Mouse (Mus musculus) lung, embryonic 16.5 days (tissue): ENCODE data around the gene Clptm1. TPM values are rescaled to one million over a fixed set of nuclear protein-coding genes. Genes with fewer than 3 reads are reported as not detected.

Experiments used
- ATAC-seq: fragments of 200-750 bp; cut with Nextera tagmentation; 2 replicates; pipeline ENCODE4 v1.8.0; 2017; ENCODE audit warnings: low read depth, mild to moderate bottlenecking, moderate library complexity
- H3K27ac ChIP-seq: fragments of 300-500 bp; sonication (generic); 2 replicates; pipeline ENCODE4 v1.5.1; 2014; ENCODE audit warnings: mild to moderate bottlenecking, control low read depth, low read length
- H3K27me3 ChIP-seq: fragments of 300-500 bp; sonication (generic); 2 replicates; pipeline ENCODE4 v1.6.1; 2014; ENCODE audit warnings: low read depth, low read length, mixed read lengths; ENCODE audit not compliant: control insufficient read depth, insufficient read depth
- H3K36me3 ChIP-seq: fragments of 300-500 bp; sonication (generic); 2 replicates; pipeline ENCODE4 v1.6.1; 2014; ENCODE audit warnings: low read length; ENCODE audit not compliant: control insufficient read depth, insufficient read depth
- H3K4me1 ChIP-seq: fragments of 300-500 bp; sonication (generic); replicated peaks from 2 replicates; pipeline ENCODE4 v1.6.1; 2014; ENCODE audit warnings: low read length, mixed read lengths; ENCODE audit not compliant: control insufficient read depth, insufficient read depth
- H3K4me2 ChIP-seq: fragments of 300-500 bp; sonication (generic); 2 replicates; pipeline ENCODE4 v1.6.1; 2014; ENCODE audit warnings: low read depth, low read length, control low read depth
- H3K4me3 ChIP-seq: fragments of 300-500 bp; sonication (generic); 2 replicates; pipeline ENCODE4 v1.5.1; 2014; ENCODE audit warnings: mild to moderate bottlenecking, low read length, control low read depth
- H3K9ac ChIP-seq: fragments of 300-500 bp; sonication (generic); 2 replicates; pipeline ENCODE4 v1.6.1; 2014; ENCODE audit warnings: low read length, control low read depth
- H3K9me3 ChIP-seq: fragments of 300-500 bp; sonication (generic); 2 replicates; pipeline ENCODE4 v1.6.1; 2016; ENCODE audit warnings: low read length; ENCODE audit not compliant: control insufficient read depth
- WGBS: fragments of 180-500 bp; shearing (Covaris S2); extraction: QIAGEN DNeasy Blood & Tissue Kit; methylation state at CpG from one replicate; pipeline ENCODE4 v1.1.7; 2014; 5-methylcytosine and 5-hydroxymethylcytosine counted together
- polyA plus RNA-seq: library from polyadenylated mRNA; unstranded; fragments of >200 nt; fragmentation: Nextera tagmentation; extraction: Ambion mirVana; gene quantifications from 2 replicates; pipeline ENCODE4 v1.2.1, GENCODE M21; 2015

Gene Clptm1
- polyA plus RNA-seq, 1 experiment from 2014 or later: 70.3 TPM

- no peaks in the 10 kb centered on the region for H3K9me3 ChIP-seq
- H3K27ac ChIP-seq: no peak overlapping the region
- no peak for ATAC-seq
- H3K4me1 ChIP-seq: no peaks in the 10 kb centered on the region
- peaks cover 65% of the 10 kb centered on the region for H3K36me3 ChIP-seq
- H3K9ac ChIP-seq: no peak overlapping the region
- WGBS: 80% methylated on average over 42 of the region's 46 CpGs
- H3K4me3 ChIP-seq: no peak overlapping the region
- no peak overlapping the region for H3K4me2 ChIP-seq
- H3K27me3 ChIP-seq: no peaks in the 10 kb centered on the region
Observed at GRCm38 (mm10) chr7:19586269-19586668, 78.6 kb downstream of the Clptm1 start.

Other genes starting within 250 kb of the Clptm1 start
- 5.2 TPM in 2 replicates for gene Mark4, start 206.2 kb downstream of the Clptm1 start, polyA plus RNA-seq
- gene Exoc3l2, start 201.7 kb downstream of the Clptm1 start, polyA plus RNA-seq: 0.72 and 1.1 TPM in 2 replicates
- 1.4 TPM in 2 replicates for gene Bloc1s3, start 156.7 kb downstream of the Clptm1 start, polyA plus RNA-seq
- 104 and 111 TPM in 2 replicates for gene Trappc6a, start 156.6 kb downstream of the Clptm1 start, polyA plus RNA-seq
- gene Nkpd1, start 147.2 kb downstream of the Clptm1 start, polyA plus RNA-seq: 0.16 TPM in 1 of 2 replicates, not detected in the other
- 18.3 and 21.4 TPM in 2 replicates for gene Ppp1r37, start 102.0 kb downstream of the Clptm1 start, polyA plus RNA-seq
- gene Zfp296, start 87.7 kb downstream of the Clptm1 start, polyA plus RNA-seq: 0.40 and 0.57 TPM in 2 replicates
- gene Gemin7, start 87.4 kb downstream of the Clptm1 start, polyA plus RNA-seq: 156 and 170 TPM in 2 replicates
- 41.4 and 43.5 TPM in 2 replicates for gene Clasrp, start 60.5 kb downstream of the Clptm1 start, polyA plus RNA-seq
- gene Relb, start 35.6 kb downstream of the Clptm1 start, polyA plus RNA-seq: 8.9 and 9.7 TPM in 2 replicates
- 3.3 and 20.9 TPM in 2 replicates for gene Apoc2, start 12.9 kb upstream of the Clptm1 start, polyA plus RNA-seq
- gene Gm44805, start 16.4 kb upstream of the Clptm1 start, polyA plus RNA-seq: not detected in 2 replicates
- 0.34 and 6.1 TPM in 2 replicates for gene Apoc4, start 16.4 kb upstream of the Clptm1 start, polyA plus RNA-seq
- gene Apoc1, start 27.6 kb upstream of the Clptm1 start, polyA plus RNA-seq: 28.4 and 34.9 TPM in 2 replicates
- 470 and 554 TPM in 2 replicates for gene Apoe, start 34.2 kb upstream of the Clptm1 start, polyA plus RNA-seq
- gene Tomm40, start 50.4 kb upstream of the Clptm1 start, polyA plus RNA-seq: 82.0 and 87.4 TPM in 2 replicates
- gene Nectin2, start 85.5 kb upstream of the Clptm1 start, polyA plus RNA-seq: 128 and 131 TPM in 2 replicates
- 347 and 379 TPM in 2 replicates for gene Bcam, start 106.0 kb upstream of the Clptm1 start, polyA plus RNA-seq
- 17.8 and 18.8 TPM in 2 replicates for gene Cblc, start 131.8 kb upstream of the Clptm1 start, polyA plus RNA-seq
- gene Bcl3, start 157.7 kb upstream of the Clptm1 start, polyA plus RNA-seq: 5.4 and 5.7 TPM in 2 replicates
- gene Gm19345, start 187.0 kb upstream of the Clptm1 start, polyA plus RNA-seq: 0.15 TPM in 1 of 2 replicates, not detected in the other
- gene Ceacam16, start 196.3 kb upstream of the Clptm1 start, polyA plus RNA-seq: not detected in 2 replicates
- gene Ceacam19, start 222.9 kb upstream of the Clptm1 start, polyA plus RNA-seq: 0.06 TPM in 1 of 2 replicates, not detected in the other